In the genomic region with DNA sequence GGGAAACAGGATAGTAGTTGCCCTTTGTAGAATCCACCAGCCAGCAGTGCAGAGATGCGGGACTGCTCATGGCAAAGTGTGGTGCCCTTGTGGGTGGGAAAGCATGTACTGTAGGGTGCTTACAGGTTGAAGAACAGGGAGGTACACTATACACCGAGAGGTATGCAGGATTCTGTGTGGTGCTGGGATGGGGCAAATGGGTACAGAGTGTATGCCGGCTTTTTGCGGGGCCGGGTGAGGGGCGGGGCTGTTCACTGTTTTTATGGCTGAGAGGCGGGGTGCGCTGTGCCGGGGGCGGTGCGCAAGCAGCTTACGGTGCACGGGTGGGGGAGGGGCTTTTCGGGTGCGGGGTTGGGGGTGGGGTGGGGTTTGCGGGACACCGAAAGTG, we compare ENCODE assay signal across 8 mouse cellular contexts. TPM values are rescaled to one million over a fixed set of nuclear protein-coding genes. Genes with fewer than 3 reads are reported as not detected.
DNase-seq lines count a peak whose midpoint lies in the region; ATAC-seq and TF ChIP-seq lines count a peak whose summit lies in the region.

A gene (plus strand): TSS at position 16 of the 388 bp plus-strand sequence.

- H3K4me1 ChIP-seq in forebrain, embryonic 11.5 days (replicated peaks; ENCODE audit: control insufficient read depth, insufficient read depth, low read length): peaks cover 6% of the 10 kb centered on the region; the same call in 1 of the 2 replicates
- peaks cover 23% of the 10 kb centered on the region for H3K4me1 ChIP-seq in neural tube, embryonic 12.5 days

- H3K4me3 ChIP-seq in C2C12 (ENCODE audit: insufficient read depth, poor library complexity, severe bottlenecking): peak within 1 kb of the TSS; percentile 43
- H3K4me3 ChIP-seq in forebrain, embryonic 11.5 days (ENCODE audit: low read depth, low read length): peak within 1 kb of the TSS; percentile 66
- H3K4me3 ChIP-seq in neural tube, embryonic 12.5 days: peak within 1 kb of the TSS; percentile 72

- TF ChIP-seq CTCF in C2C12 (IDR thresholded peaks at IDR 0.05; ENCODE audit: control insufficient read depth, insufficient read depth, insufficient read length): no peak

- ATAC-seq in frontal cortex, adult (ENCODE audit: low TSS enrichment): peak; percentile 35; the same call in 1 of the 2 replicates
- peak; percentile 73 for ATAC-seq in forebrain, embryonic 11.5 days (replicated peaks; ENCODE audit: low FRiP score)
- peak; percentile 80 for ATAC-seq in neural tube, embryonic 12.5 days (ENCODE audit: low FRiP score, low read depth)

- H3K9me3 ChIP-seq in forebrain, embryonic 11.5 days (ENCODE audit: control insufficient read depth, low read length): no peaks in the 10 kb centered on the region
- no peaks in the 10 kb centered on the region for H3K9me3 ChIP-seq in neural tube, embryonic 12.5 days

- H3ac ChIP-seq in C2C12 (ENCODE audit: control insufficient read depth, insufficient read length, low read depth): peak within 1 kb of the TSS; percentile 81

- no peaks in the 10 kb centered on the region for H3K36me3 ChIP-seq in C2C12 (ENCODE audit: control insufficient read depth, insufficient read depth)
- H3K36me3 ChIP-seq in forebrain, embryonic 11.5 days (ENCODE audit: control insufficient read depth, insufficient read depth, low read length): no peaks in the 10 kb centered on the region
- 0 out of 2 replicates have a peak, but pooled peaks cover 5% of the 10 kb centered on the region for H3K36me3 ChIP-seq in neural tube, embryonic 12.5 days

- no peaks in the 10 kb centered on the region for H3K27me3 ChIP-seq in C2C12 (ENCODE audit: control insufficient read depth, insufficient read depth, insufficient read length)
- no peaks in the 10 kb centered on the region for H3K27me3 ChIP-seq in forebrain, embryonic 11.5 days (ENCODE audit: control insufficient read depth, insufficient read depth, low read length)
- H3K27me3 ChIP-seq in neural tube, embryonic 12.5 days (replicated peaks): no peaks in the 10 kb centered on the region

- H3K79me3 ChIP-seq in C2C12 (ENCODE audit: low read depth): no peaks in the 10 kb centered on the region

- WGBS in forebrain, embryonic 11.5 days: 9% methylated on average over 14 of the region's 17 CpGs
- WGBS in large intestine, adult 2 months: 2% methylated on average over 17 of the region's 17 CpGs
- WGBS in neural tube, embryonic 12.5 days: 6% methylated on average over 17 of the region's 17 CpGs

- peaks cover 6% of the 10 kb centered on the region for H3K79me2 ChIP-seq in C2C12 (ENCODE audit: control insufficient read depth, insufficient read depth)

- no peak for DNase-seq in frontal cortex, postnatal 36 days (ENCODE audit: low spot score in 2 of 2)
- DNase-seq in forebrain, embryonic 11.5 days (ENCODE audit: low spot score): no peak
- no peak for DNase-seq in large intestine, adult 2 months (ENCODE audit: low read depth, low spot score)
- DNase-seq in adrenal gland, postnatal 25 days: no peak
- no peak for DNase-seq in frontal cortex, postnatal 25 days (ENCODE audit: low spot score in 2 of 2)

- peak within 1 kb of the TSS; percentile 72 for H3K27ac ChIP-seq in forebrain, embryonic 11.5 days (ENCODE audit: low read depth, low read length)
- H3K27ac ChIP-seq in neural tube, embryonic 12.5 days: no peak within 1 kb of the TSS

- H3K4me2 ChIP-seq in forebrain, embryonic 11.5 days (ENCODE audit: low read depth, low read length, severe bottlenecking): peak within 1 kb of the TSS; percentile 66
- H3K4me2 ChIP-seq in neural tube, embryonic 12.5 days (replicated peaks): peak within 1 kb of the TSS; percentile 77

- H3K9ac ChIP-seq in forebrain, embryonic 11.5 days (ENCODE audit: low read length): peak within 1 kb of the TSS; percentile 82
- H3K9ac ChIP-seq in neural tube, embryonic 12.5 days: peak within 1 kb of the TSS; percentile 75

TF ChIP-seq in C2C12, 6 proteins besides CTCF, POLR2A, EP300 and RAD21:
- TF ChIP-seq MYOG (IDR thresholded peaks at IDR 0.05; ENCODE audit: control insufficient read depth, extremely low read depth, insufficient read length) (no peak), MYOD1 (IDR thresholded peaks at IDR 0.05; ENCODE audit: control insufficient read depth, insufficient read length, low read depth) (no peak), CEBPB (IDR thresholded peaks at IDR 0.05; ENCODE audit: low read depth) (no peak), FOSL1 (IDR thresholded peaks at IDR 0.05; ENCODE audit: insufficient read depth, low read length, poor library complexity, severe bottlenecking) (no peak), USF1 (IDR thresholded peaks at IDR 0.05; ENCODE audit: low read depth) (no peak), MAX (IDR thresholded peaks at IDR 0.05) (no peak)
TF ChIP-seq in C2C12: peak in this region for 0.

RNA-seq across cellular contexts. Expression of the gene that starts here (rescaled TPM):
- 72.2 TPM for polyA plus RNA-seq in C2C12 (2012; fragmentation: generic; extraction: Trizol)
- 18.3 and 18.7 TPM in 2 replicates for polyA plus RNA-seq in forebrain, embryonic 11.5 days (2014; fragmentation: Nextera tagmentation; extraction: Ambion mirVana)
- polyA plus RNA-seq in large intestine, adult 2 months (2012; rRNA removed): 11.2 and 16.3 TPM in 2 replicates
- polyA plus RNA-seq in neural tube, embryonic 12.5 days (2016; fragmentation: Nextera tagmentation; extraction: Ambion mirVana): 13.5 and 14.7 TPM in 2 replicates
- 4.5 and 13.8 TPM in 2 replicates for total RNA-seq in adrenal gland, postnatal 25 days (2021)
